Mouse (Mus musculus) stomach, postnatal 0 days (tissue): ENCODE measurements around the gene Chuk.

Experiments
- CTCF ChIP-seq: IDR thresholded peaks from 2 replicates; pipeline ENCODE4 v1.5.1; 2016; ENCODE audit warnings: antibody characterized with exemption, low read depth, mild to moderate bottlenecking, moderate library complexity
- EP300 ChIP-seq: optimal IDR thresholded peaks from 2 replicates; pipeline ENCODE3; 2016; ENCODE audit warnings: antibody characterized with exemption

- TF ChIP-seq CTCF (no peak), EP300 (no peak)
Observed at GRCm38 (mm10) chr19:44032046-44032744, 75.1 kb downstream of the Chuk start.
